Comparison of ENCODE assay signal across 7 mouse cellular contexts in genomic region chr6:29164314-29165244, GRCm38 (mm10). TPM values are rescaled to one million over a fixed set of nuclear protein-coding genes. Genes with fewer than 3 reads are reported as not detected.
DNase-seq lines count a peak whose midpoint lies in the region; ATAC-seq lines count a peak whose summit lies in the region.

Rbm28 (minus strand) TSS chr6:29165006.

- ATAC-seq in intestine, embryonic 14.5 days (replicated peaks; ENCODE audit: low FRiP score, low TSS enrichment, low read depth), result peak; percentile 88

- no peak within 1 kb of the TSS for H3K27ac ChIP-seq in intestine, embryonic 14.5 days (ENCODE audit: low read depth)

- DNase-seq in adrenal gland, adult 2 months, result peak; percentile 91
- peak; percentile 94 for DNase-seq in embryo, embryonic 11 days
- peak; percentile 83 for DNase-seq in gastrocnemius, postnatal 25 days
- peak; percentile 93 for DNase-seq in intestine, embryonic 14.5 days (ENCODE audit: low spot score)
- DNase-seq in left cerebral cortex, postnatal 14 days (ENCODE audit: low spot score in 2 of 2), result peak; percentile 93 to 94
- DNase-seq in mesoderm, embryonic 11.5 days (ENCODE audit: low read depth, low spot score), result peak; percentile 94
- DNase-seq in right cerebral cortex, postnatal 36 days (ENCODE audit: low spot score in 2 of 2), result peak; percentile 75 to 86

- peak within 1 kb of the TSS; percentile 86 for H3K4me3 ChIP-seq in intestine, embryonic 14.5 days (ENCODE audit: low read depth, low read length)

- peak within 1 kb of the TSS; percentile 65 for H3K9ac ChIP-seq in intestine, embryonic 14.5 days (ENCODE audit: low read length)

- intact Hi-C loops in left cerebral cortex, postnatal 14 days (cut with DNase I), result loop anchor here (5.0 kb wide), 1 partner anchor 113 kb away; the partner anchor contains the start of gene Fam71f2

- peak within 1 kb of the TSS; percentile 76 for H3K4me2 ChIP-seq in intestine, embryonic 14.5 days (ENCODE audit: low read length)

- H3K9me3 ChIP-seq in intestine, embryonic 14.5 days (ENCODE audit: control insufficient read depth, low read length), result no peaks in the 10 kb centered on the region

- H3K36me3 ChIP-seq in intestine, embryonic 14.5 days (ENCODE audit: control insufficient read depth, insufficient read depth, low read length), result peaks cover 4% of the 10 kb centered on the region

- H3K27me3 ChIP-seq in intestine, embryonic 14.5 days (replicated peaks; ENCODE audit: control insufficient read depth, insufficient read depth, low read length), result peaks cover 26% of the 10 kb centered on the region

- 8% methylated on average over 42 of the region's 42 CpGs for WGBS in intestine, embryonic 14.5 days

- H3K4me1 ChIP-seq in intestine, embryonic 14.5 days (replicated peaks; ENCODE audit: control insufficient read depth, insufficient read depth, low read length), result peaks cover 6% of the 10 kb centered on the region; the same call in 1 of the 2 replicates

RNA-seq across cellular contexts. Expression of gene Rbm28, which starts in this region (rescaled TPM):
- total RNA-seq in adrenal gland, adult 2 months (2021), result 10 to 100 TPM; 25.9 to 33.6 TPM
- polyA plus RNA-seq in adrenal gland, adult 2 months (2012; rRNA removed), result 2.3 and 2.4 TPM in 2 replicates
- total RNA-seq in gastrocnemius, postnatal 25 days (2021), result 10 to 100 TPM; 13.7 to 14.1 TPM
- 44.6 and 49.7 TPM in 2 replicates for polyA plus RNA-seq in intestine, embryonic 14.5 days (2014; fragmentation: Nextera tagmentation; extraction: Ambion mirVana)
- total RNA-seq in left cerebral cortex, postnatal 14 days (2021), result 10 to 100 TPM; 35.5 to 37.3 TPM

Comparison
In these comparisons a context has a peak if more than half of its experiments do, and no peak if none do; other contexts are left out.
1. RNA of gene Rbm28 (polyA plus RNA-seq): 44.6 to 49.7 TPM in intestine, embryonic 14.5 days; 2.3 to 2.4 TPM in adrenal gland, adult 2 months; every median in the first group is over 10 times any median in the second.
2. Peak in every context shown above with its lines, with median percentiles within 50 percentile points of each other: DNase-seq.